Mouse (Mus musculus) adrenal gland, adult 8-10 months (tissue): Measurements from ENCODE around the gene S100a4. TPM values are rescaled to one million over a fixed set of nuclear protein-coding genes. Genes with fewer than 3 reads are reported as not detected.

ENCODE experiments used
- DNase-seq: peaks from one replicate; pipeline ENCODE4 v3.0.0; 2022
- total RNA-seq, 4 experiments: library from RNA; stranded (reverse); gene quantifications; 2 replicates each; pipeline ENCODE4 v1.2.4; 2022

S100a4 gene
- total RNA-seq, 4 experiments from 2014 or later, result 7.5 to 22.9 (median 12.5) TPM

DNA sequence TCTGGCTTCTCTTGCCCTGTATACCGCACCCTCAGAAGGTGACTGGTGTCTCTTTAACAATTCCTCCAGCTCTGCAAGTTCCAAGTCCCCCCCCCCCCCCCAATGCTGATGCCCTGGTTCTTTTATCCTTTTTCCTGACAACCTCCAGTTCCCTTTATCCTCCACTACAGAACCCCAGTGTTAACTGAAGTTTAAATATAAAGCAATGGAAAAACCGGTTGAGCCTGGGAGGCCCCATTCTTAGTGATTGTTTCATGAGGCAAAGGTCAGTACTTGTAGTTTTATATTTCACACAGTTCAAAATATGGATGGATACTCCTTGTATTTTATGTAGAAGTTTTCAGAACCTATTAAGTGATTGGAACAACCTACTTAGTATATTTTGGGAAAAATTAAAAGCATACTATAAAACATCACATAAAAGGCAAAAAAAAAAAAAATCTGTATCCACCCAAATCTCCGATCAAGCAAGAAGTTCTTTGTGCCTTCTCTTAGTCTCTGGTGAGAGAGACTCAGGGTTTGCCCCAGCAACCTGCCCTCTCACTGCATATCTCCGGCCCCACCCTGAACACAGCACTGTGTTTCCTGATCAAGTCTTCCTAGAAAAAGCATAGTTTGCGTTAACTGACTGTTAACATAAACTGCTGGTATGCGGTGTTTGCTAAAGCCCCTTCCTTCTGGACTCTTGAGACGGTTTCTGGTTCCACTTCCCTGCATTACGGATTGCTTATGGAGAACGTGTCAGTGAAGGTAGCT, 22.9 kb downstream of the S100a4 start:
- DNase-seq, result no peak

DNA sequence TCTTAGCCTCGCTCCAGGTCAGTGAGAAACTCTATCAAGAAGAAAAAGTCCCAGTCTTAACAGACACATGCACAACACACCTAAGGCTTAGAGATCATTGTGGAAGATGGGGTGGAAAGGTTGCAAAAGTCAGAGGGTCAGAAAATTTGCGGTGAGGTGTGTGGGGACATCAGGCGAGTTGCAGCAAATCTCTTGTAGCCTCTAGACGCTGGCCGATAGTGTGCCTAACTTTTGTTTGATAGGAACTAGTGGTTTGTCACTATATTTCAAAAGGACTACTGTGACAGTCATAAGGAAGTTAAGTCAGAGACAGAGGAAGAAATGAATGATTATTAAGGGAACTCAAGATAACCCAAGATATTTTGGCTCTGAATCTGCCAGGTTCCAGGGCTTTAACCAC, 23.8 kb downstream of the S100a4 start:
- no peak for DNase-seq

- DNase-seq, result no peak
These were observed 24.2 kb downstream of the S100a4 start for GRCm38 (mm10) chr3:90627807-90628206.

- no peak for DNase-seq
These were observed 25.7 kb downstream of the S100a4 start for GRCm38 (mm10) chr3:90629298-90629697.

DNA sequence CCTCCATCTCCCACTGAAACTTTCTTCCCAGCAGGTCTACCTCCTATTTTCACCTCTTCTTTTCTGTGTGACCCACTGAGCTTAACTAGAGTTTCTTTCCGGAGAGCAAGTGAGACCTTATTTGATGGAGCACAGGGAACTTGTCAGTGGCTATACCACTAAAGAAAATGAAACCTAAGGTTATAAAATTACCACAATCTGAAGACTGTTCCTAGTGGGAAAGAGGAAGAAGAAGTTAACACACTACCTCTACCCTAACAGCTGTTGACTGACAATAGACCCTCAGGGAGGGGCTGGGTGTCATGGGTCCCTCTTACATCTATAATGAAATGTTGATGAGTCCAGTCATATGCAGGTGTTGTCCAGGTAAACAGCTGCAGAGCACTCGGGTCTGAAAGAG, 28.4 kb downstream of the S100a4 start:
- DNase-seq, result no peak

DNA sequence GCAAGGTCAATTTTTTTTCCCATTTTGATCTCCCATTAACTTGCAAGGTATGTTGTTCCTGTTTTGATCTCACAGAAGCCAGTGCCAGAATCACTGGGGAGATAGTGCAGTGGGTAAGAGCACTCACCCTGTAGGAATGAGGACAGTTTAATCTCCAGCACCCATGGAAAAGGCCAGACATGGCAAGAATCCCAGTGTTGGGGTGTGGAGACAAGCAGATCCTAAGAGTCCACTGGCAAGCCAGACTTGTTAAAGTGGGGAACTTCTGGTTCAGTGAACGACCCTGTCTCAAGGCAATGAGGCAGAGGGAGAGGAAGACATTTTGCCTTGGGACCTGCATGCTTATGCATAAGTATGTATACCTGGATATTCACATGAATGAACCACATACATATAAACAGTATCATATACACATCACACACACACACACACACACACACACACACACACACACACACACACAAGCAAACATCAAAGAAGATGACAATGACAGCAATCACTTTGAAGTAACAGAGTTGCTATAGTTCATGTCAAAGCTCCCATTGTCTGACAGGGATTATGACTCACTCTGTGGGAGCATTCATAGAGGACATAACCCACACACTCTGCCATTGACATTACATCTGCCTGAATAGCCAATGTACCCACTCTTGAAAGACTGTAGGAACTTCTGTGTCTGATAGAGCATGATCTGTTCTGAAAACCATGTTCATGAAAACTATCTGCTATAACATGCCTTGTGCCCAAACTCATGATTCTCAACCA, 35.1 kb downstream of the S100a4 start:
- DNase-seq, result no peak

GRCm38 (mm10) chr3:90639511-90640154, 36.1 kb downstream of the S100a4 start:
- no peak for DNase-seq

DNA sequence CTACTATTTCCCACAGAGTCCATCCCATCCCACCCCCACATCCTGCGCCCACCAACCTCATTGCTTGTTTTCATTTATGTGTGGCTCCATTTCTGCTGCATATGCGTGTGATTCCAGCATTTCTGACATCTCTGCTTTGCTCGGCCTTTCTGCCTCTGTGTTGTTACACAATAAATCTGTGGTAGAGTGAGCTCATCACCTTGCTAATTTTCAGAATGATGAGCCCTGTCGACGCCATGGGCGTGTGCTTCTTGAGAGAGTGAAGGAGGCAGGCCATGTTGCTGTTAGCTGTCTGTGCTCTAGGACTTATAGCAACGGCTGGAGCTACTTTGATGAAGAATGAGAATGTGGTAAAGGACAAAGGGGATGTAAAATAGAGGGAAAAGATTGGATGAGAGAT, 37.4 kb downstream of the S100a4 start:
- DNase-seq, result no peak

- DNase-seq, result peak; percentile 21
These were observed 40.6 kb downstream of the S100a4 start for GRCm38 (mm10) chr3:90644220-90644619.

- DNase-seq, result no peak
These were observed 43.7 kb downstream of the S100a4 start for GRCm38 (mm10) chr3:90647291-90647690.

GRCm38 (mm10) chr3:90648981-90649380, 45.4 kb downstream of the S100a4 start:
- DNase-seq, result no peak

GRCm38 (mm10) chr3:90649832-90650231, 46.3 kb downstream of the S100a4 start:
- DNase-seq, result no peak

GRCm38 (mm10) chr3:90652878-90653508, 49.4 kb downstream of the S100a4 start:
- peak; percentile 29 for DNase-seq

DNA sequence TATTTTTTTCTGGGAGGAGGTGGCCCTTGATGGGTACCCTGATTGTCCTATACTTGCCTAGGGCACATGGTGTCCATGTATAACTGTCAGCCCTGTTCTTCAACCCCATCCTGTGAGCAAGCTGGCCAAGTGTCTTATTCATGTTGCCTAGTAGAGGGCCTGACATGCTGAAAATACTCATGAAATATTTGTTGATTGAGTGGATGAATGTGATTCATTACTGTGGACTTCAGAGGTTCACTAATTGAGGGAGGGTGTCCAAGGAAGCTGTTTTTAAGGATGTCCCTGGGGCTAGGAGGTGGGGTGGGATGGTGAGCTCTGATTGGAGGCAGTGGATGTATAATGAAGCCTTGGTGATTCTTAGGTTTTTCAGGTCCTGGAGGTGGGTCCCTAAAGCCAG, 50.1 kb downstream of the S100a4 start, which contains the start of gene S100a7a:
Gene S100a7a, plus strand, starts transcription at position 301 of the 400 bp plus-strand sequence.
- no peak for DNase-seq

Other genes starting within 250 kb of the S100a4 start
- gene Slc27a3, start 213.8 kb upstream of the S100a4 start, total RNA-seq, result 100 to 1,000 TPM; 132 to 297 (median 196) TPM
- gene Ints3, start 170.1 kb upstream of the S100a4 start, total RNA-seq, result 100 to 1,000 TPM; 107 to 119 (median 110) TPM
- 100 to 1,000 TPM; 316 to 460 (median 368) TPM for gene Npr1, start 137.9 kb upstream of the S100a4 start, total RNA-seq
- gene Ilf2, start 127.6 kb upstream of the S100a4 start, total RNA-seq, result 10 to 100 TPM; 58.9 to 75.2 (median 67.3) TPM
- gene Snapin, start 112.7 kb upstream of the S100a4 start, total RNA-seq, result 100 to 1,000 TPM in 1 of 4 experiments, 10 to 100 TPM in 3; 73.3 to 105 (median 83.4) TPM
- gene Chtop, start 94.3 kb upstream of the S100a4 start, total RNA-seq, result 100 to 1,000 TPM; 114 to 130 (median 125) TPM
- 100 to 1,000 TPM in 2 of 4 experiments, 10 to 100 TPM in 2; 80.7 to 112 (median 94.7) TPM for gene S100a1, start 89.4 kb upstream of the S100a4 start, total RNA-seq
- 10 to 100 TPM; 21.7 to 26.9 (median 23.4) TPM for gene S100a13, start 89.3 kb upstream of the S100a4 start, total RNA-seq
- 1 to 10 TPM in 2 of 4 experiments, under 1 TPM in 1, not detected in 1; 0.42 to 1.5 (median 1.2) TPM for gene S100a14, start 76.9 kb upstream of the S100a4 start, total RNA-seq
- gene S100a16, start 66.5 kb upstream of the S100a4 start, total RNA-seq, result 10 to 100 TPM; 39.0 to 54.8 (median 50.2) TPM
- not detected for gene S100a3, start 43.2 kb upstream of the S100a4 start, total RNA-seq
- gene S100a2, start 13.5 kb upstream of the S100a4 start, total RNA-seq, result not detected
- gene Gm42674, start 1.9 kb upstream of the S100a4 start, total RNA-seq, result not detected
- gene S100a5, start 4.8 kb downstream of the S100a4 start, total RNA-seq, result not detected
- gene S100a6, start 9.1 kb downstream of the S100a4 start, total RNA-seq, result 10 to 100 TPM; 57.0 to 92.3 (median 67.2) TPM
- under 1 TPM in 1 of 4 experiments, not detected in 3; 0.28 TPM for gene S100a7a, start 50.2 kb downstream of the S100a4 start, total RNA-seq
- 1 to 10 TPM in 3 of 4 experiments, under 1 TPM in 1; 0.58 to 2.3 (median 1.2) TPM for gene S100a8, start 65.2 kb downstream of the S100a4 start, total RNA-seq
- gene S100a9, start 92.0 kb downstream of the S100a4 start, total RNA-seq, result 1 to 10 TPM in 1 of 4 experiments, under 1 TPM in 1, not detected in 2; 0.55 to 1.2 TPM
- gene Pglyrp4, start 123.1 kb downstream of the S100a4 start, total RNA-seq, result not detected
- gene Gm5849, start 174.1 kb downstream of the S100a4 start, total RNA-seq, result not detected